Mouse (Mus musculus) ES-Bruce4 (cell line): ENCODE data around the gene Leng1.

Source experiments
- CTCF ChIP-seq: IDR thresholded peaks from one replicate; pipeline ENCODE4 v1.8.1; 2011; ENCODE audit warnings: low read depth, low read length
- POLR2A ChIP-seq: IDR thresholded peaks from one replicate; pipeline ENCODE4 v1.8.1; 2011; ENCODE audit warnings: low read length; ENCODE audit not compliant: insufficient read depth

GRCm38 (mm10) chr7:3646641-3647040 is 19.0 kb downstream of the Leng1 start:
- TF ChIP-seq CTCF (no peak), POLR2A (no peak)
